Mouse (Mus musculus) MEL (cell line): ENCODE results near the gene Gtdc1. TPM values are rescaled to one million over a fixed set of nuclear protein-coding genes. Genes with fewer than 3 reads are reported as not detected.
A peak's percentile ranks its signal among the peaks of the same experiment; 100 is the strongest.

Source experiments
- DNase-seq: peaks from one replicate; pipeline ENCODE4 v3.0.0; 2011; ENCODE audit warnings: low read depth, low spot score
- H3K27ac ChIP-seq: 2 replicates; pipeline ENCODE4 v1.5.1; 2012; ENCODE audit warnings: low read depth, mild to moderate bottlenecking, control low read depth, low read length, moderate library complexity; ENCODE audit not compliant: control insufficient read depth
- H3K27me3 ChIP-seq, 2 experiments: fragments of 150-350 bp in 1 of 2; sonication (generic) in 1 of 2; 2 replicates each; pipeline ENCODE4 v1.6.1; 2012; ENCODE audit warnings: low read length in 2 of 2, mild to moderate bottlenecking in 2 of 2, improper control_type of control experiment in 1 of 2, moderate library complexity in 1 of 2; ENCODE audit not compliant: insufficient read depth in 2 of 2, control insufficient read depth in 1 of 2
- H3K36me3 ChIP-seq, 2 experiments: 2 replicates each; pipeline ENCODE4 v1.6.1; 2012 to 2014; ENCODE audit warnings: low read length in 2 of 2, improper control_type of control experiment in 1 of 2, inconsistent platforms in 1 of 2, mild to moderate bottlenecking in 1 of 2; ENCODE audit not compliant: insufficient read depth in 2 of 2, control insufficient read depth in 1 of 2
- H3K4me1 ChIP-seq, 2 experiments: fragments of 150-350 bp in 1 of 2; sonication (generic) in 1 of 2; 2 replicates each; pipeline ENCODE4 v1.6.1; 2012; ENCODE audit warnings: low read length in 2 of 2, improper control_type of control experiment in 1 of 2, mild to moderate bottlenecking in 1 of 2; ENCODE audit not compliant: insufficient read depth in 2 of 2, control insufficient read depth in 1 of 2
- H3K4me3 ChIP-seq, 2 experiments: fragments of 150-350 bp in 1 of 2; sonication (generic) in 1 of 2; 2 replicates each; pipeline ENCODE4 v1.5.1; 2012; ENCODE audit warnings: low read depth in 2 of 2, low read length in 2 of 2, mild to moderate bottlenecking in 2 of 2, moderate library complexity in 2 of 2, control low read depth in 1 of 2, improper control_type of control experiment in 1 of 2; ENCODE audit not compliant: control insufficient read depth in 1 of 2, insufficient read depth in 1 of 2
- H3K79me2 ChIP-seq: 2 replicates; pipeline ENCODE4 v1.6.1; 2012; ENCODE audit warnings: mild to moderate bottlenecking, low read length, moderate library complexity; ENCODE audit not compliant: control insufficient read depth, poor library complexity, insufficient read depth
- H3K9ac ChIP-seq: 2 replicates; pipeline ENCODE4 v1.6.1; 2012; ENCODE audit warnings: low read depth, mild to moderate bottlenecking, control low read depth, low read length, moderate library complexity; ENCODE audit not compliant: control insufficient read depth, poor library complexity, severe bottlenecking
- H3K9me3 ChIP-seq: fragments of 150-350 bp; sonication (generic); replicated peaks from 2 replicates; pipeline ENCODE4 v1.6.1; 2012; ENCODE audit warnings: mild to moderate bottlenecking, low read length, improper control_type of control experiment, moderate library complexity; ENCODE audit not compliant: insufficient read depth
- CHD1 ChIP-seq: IDR thresholded peaks from 2 replicates; pipeline ENCODE4 v1.6.1; 2012; ENCODE audit warnings: low read depth, mild to moderate bottlenecking, inconsistent platforms, low read length, improper control_type of control experiment
- CHD2 ChIP-seq: IDR thresholded peaks from 2 replicates; pipeline ENCODE4 v1.6.1; 2011; ENCODE audit warnings: low read length, improper control_type of control experiment
- E2F4 ChIP-seq: IDR thresholded peaks from 2 replicates; pipeline ENCODE4 v1.6.1; 2011; ENCODE audit warnings: low read depth, low read length, improper control_type of control experiment, borderline replicate concordance
- EP300 ChIP-seq, 2 experiments: IDR thresholded peaks; 2 replicates each; pipeline ENCODE4 v1.6.1; 2011; ENCODE audit warnings: improper control_type of control experiment in 2 of 2, low read length in 2 of 2, low read depth in 1 of 2, mild to moderate bottlenecking in 1 of 2
- GATA1 ChIP-seq: IDR thresholded peaks from 2 replicates; pipeline ENCODE4 v1.6.1; 2011; ENCODE audit warnings: low read depth, low read length, improper control_type of control experiment
- KAT2A ChIP-seq: conservative IDR thresholded peaks from 2 replicates; pipeline ENCODE4 v1.6.1; 2012; ENCODE audit warnings: low read depth, low read length, improper control_type of control experiment, inconsistent platforms
- MAX ChIP-seq: IDR thresholded peaks from 2 replicates; pipeline ENCODE4 v1.6.1; 2011; ENCODE audit warnings: low read length, improper control_type of control experiment
- NRF1 ChIP-seq: IDR thresholded peaks from 2 replicates; pipeline ENCODE4 v1.6.1; 2014; ENCODE audit warnings: low read depth, mild to moderate bottlenecking, inconsistent platforms, low read length, improper control_type of control experiment, moderate library complexity; ENCODE audit not compliant: poor library complexity, insufficient read depth, severe bottlenecking
- RAD21 ChIP-seq: IDR thresholded peaks from 2 replicates; pipeline ENCODE4 v1.6.1; 2011; ENCODE audit warnings: mild to moderate bottlenecking, low read depth, low read length, improper control_type of control experiment
- SIN3A ChIP-seq: IDR thresholded peaks from 2 replicates; pipeline ENCODE4 v1.6.1; 2012; ENCODE audit warnings: low read length, improper control_type of control experiment, inconsistent platforms
- TBP ChIP-seq: IDR thresholded peaks from 2 replicates; pipeline ENCODE4 v1.8.0; 2011; ENCODE audit warnings: low read depth, low read length, improper control_type of control experiment
- USF1 ChIP-seq: IDR thresholded peaks from 2 replicates; pipeline ENCODE4 v1.6.1; 2014; ENCODE audit warnings: low read depth, mild to moderate bottlenecking, inconsistent platforms, low read length, improper control_type of control experiment, moderate library complexity
- ZC3H11A ChIP-seq: IDR thresholded peaks from 2 replicates; pipeline ENCODE4 v1.6.1; 2012; ENCODE audit warnings: low read depth, mild to moderate bottlenecking, inconsistent platforms, low read length, improper control_type of control experiment
- ZKSCAN1 ChIP-seq: IDR thresholded peaks from 2 replicates; pipeline ENCODE4 v1.6.1; 2012; ENCODE audit warnings: low read depth, mild to moderate bottlenecking, inconsistent platforms, low read length, improper control_type of control experiment, moderate library complexity
- ZNF384 ChIP-seq: IDR thresholded peaks from 2 replicates; pipeline ENCODE4 v1.6.1; 2012; ENCODE audit warnings: low read depth, mild to moderate bottlenecking, inconsistent platforms, low read length, improper control_type of control experiment
- polyA plus RNA-seq, 2 experiments: library from polyadenylated mRNA; stranded (reverse) in 1 of 2; unstranded in 1 of 2; fragments of >175 nt in 1 of 2; fragments of >200 nt in 1 of 2; gene quantifications; 2 replicates each; pipeline versions ENCODE4 v1.2.1 to v1.2.4; 2012; ENCODE audit warnings: low replicate concordance in 2 of 2, low read depth in 1 of 2; ENCODE audit not compliant: insufficient read length in 2 of 2, insufficient read depth in 1 of 2, missing spikeins in 1 of 2
- total RNA-seq: library from RNA; depleted of rRNA; stranded (reverse); fragments of 300-350 nt; gene quantifications from 2 replicates; pipeline ENCODE4 v1.2.3, GENCODE M21; 2012

Gene Gtdc1
- total and polyA plus RNA-seq, 3 experiments, result 7.2 to 14.3 TPM; not detected in 1

GRCm38 (mm10) chr2:44919326-44919725 is 8.1 kb downstream of the Gtdc1 start:
- H3K27me3 ChIP-seq, result no peaks in the 10 kb centered on the region
- no peaks in the 10 kb centered on the region for H3K9me3 ChIP-seq
- TF ChIP-seq NRF1, result no peak
- no peak for TF ChIP-seq CHD2
- TF ChIP-seq ZNF384, result no peak
- TF ChIP-seq RAD21, result no peak
- TF ChIP-seq CHD1, result no peak
- no peak for TF ChIP-seq ZC3H11A
- no peak for TF ChIP-seq USF1
- H3K9ac ChIP-seq, result no peak overlapping the region
- no peaks in the 10 kb centered on the region; the same call in 1 of the 2 replicates for H3K79me2 ChIP-seq
- DNase-seq, result no peak
- peaks cover 16 to 42% of the 10 kb centered on the region in 2 experiments for H3K4me1 ChIP-seq
- H3K36me3 ChIP-seq, result peaks cover 0 to 50% of the 10 kb centered on the region in 2 experiments; a peak in 2 of 4 replicates
- no peak overlapping the region for H3K4me3 ChIP-seq
- H3K27ac ChIP-seq, result no peak overlapping the region

DNA sequence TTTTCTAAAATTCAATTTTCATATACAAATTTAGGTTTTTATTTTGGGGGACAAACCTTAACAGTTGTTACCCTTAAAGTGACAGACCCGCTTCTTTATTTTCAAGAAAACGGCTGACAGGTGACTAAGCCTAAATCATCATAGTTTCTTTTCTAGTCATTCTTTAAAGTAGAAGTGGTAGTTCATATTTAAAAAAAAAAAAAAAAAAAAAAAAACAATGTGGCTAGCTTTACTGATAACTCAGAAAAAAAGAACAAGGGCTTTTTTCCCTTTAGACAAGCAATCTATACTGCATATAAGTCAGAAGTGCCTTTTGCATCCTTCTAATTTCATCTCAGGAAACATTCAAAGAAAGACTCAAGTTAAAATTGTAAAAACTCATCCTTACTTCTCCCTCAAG is 8.7 kb downstream of the Gtdc1 start:
- Histone ChIP-seq H3K36me3 (peaks cover 0 to 49% of the 10 kb centered on the region in 2 experiments; a peak in 2 of 4 replicates), H3K27ac (no peak overlapping the region), H3K9ac (no peak overlapping the region; the same call in 1 of the 2 replicates), H3K4me1 (peaks cover 15 to 36% of the 10 kb centered on the region in 2 experiments; a peak in 3 of 4 replicates), H3K27me3 (no peaks in the 10 kb centered on the region), H3K79me2 (peaks cover 2% of the 10 kb centered on the region), H3K9me3 (no peaks in the 10 kb centered on the region), H3K4me3 (no peak overlapping the region; a peak in 1 of 4 replicates)
- DNase-seq, result peak; percentile 26
- peak; percentile 97 for TF ChIP-seq ZNF384
- TF ChIP-seq MAX, result no peak
- TF ChIP-seq TBP, result no peak
- TF ChIP-seq KAT2A, result no peak
- TF ChIP-seq SIN3A, result 0 out of 2 replicates have a peak, but pooled peaks have one; percentile 32
- peak; percentile 40; the same call in 1 of the 2 replicates for TF ChIP-seq ZKSCAN1
- TF ChIP-seq EP300 (IDR thresholded peaks at IDR 0.05; ENCODE audit: low read depth in 1 of 2, low read length in 2 of 2), result 0 out of 4 replicates have a peak, but pooled peaks of 1 of the 2 experiments have one; percentile 9
- no peak for TF ChIP-seq E2F4
- peak; percentile 38; the same call in 1 of the 2 replicates for TF ChIP-seq GATA1
